In genomic region chr9:98329274-98330105, GRCm38 (mm10) we compare ENCODE assay signal across 8 mouse cellular contexts. TPM values are rescaled to one million over a fixed set of nuclear protein-coding genes. Genes with fewer than 3 reads are reported as not detected.
DNase-seq lines count a peak whose midpoint lies in the region; ATAC-seq and TF ChIP-seq lines count a peak whose summit lies in the region.

No protein-coding gene starts in this region.

- H3K27me3 ChIP-seq in heart, embryonic 11.5 days (ENCODE audit: control insufficient read depth, insufficient read depth, low read length) = no peaks in the 10 kb centered on the region
- no peaks in the 10 kb centered on the region for H3K27me3 ChIP-seq in lung, postnatal 0 days (replicated peaks; ENCODE audit: insufficient read depth, low read length)

- intact Hi-C loops in gastrocnemius, postnatal 14 days (cut with DNase I; ENCODE audit: low total_unique reads) = no loop called here

- H3K9ac ChIP-seq in heart, embryonic 11.5 days (ENCODE audit: low read depth, low read length) = no peak overlapping the region
- H3K9ac ChIP-seq in lung, postnatal 0 days (replicated peaks; ENCODE audit: low read depth) = no peak overlapping the region

- no peaks in the 10 kb centered on the region for H3K36me3 ChIP-seq in heart, embryonic 11.5 days (ENCODE audit: control insufficient read depth, insufficient read depth, low read length)
- H3K36me3 ChIP-seq in lung, postnatal 0 days (ENCODE audit: insufficient read depth, low read length) = no peaks in the 10 kb centered on the region

- peaks cover 3% of the 10 kb centered on the region for H3K4me1 ChIP-seq in heart, embryonic 11.5 days (ENCODE audit: control insufficient read depth, insufficient read depth, low read length)
- no peaks in the 10 kb centered on the region for H3K4me1 ChIP-seq in lung, postnatal 0 days (ENCODE audit: insufficient read depth, low read depth, low read length)

- no peak overlapping the region for H3K4me3 ChIP-seq in heart, embryonic 11.5 days (ENCODE audit: low read depth, low read length)
- H3K4me3 ChIP-seq in lung, postnatal 0 days (ENCODE audit: low read depth, low read length) = no peak overlapping the region

- TF ChIP-seq CTCF in lung, postnatal 0 days (IDR thresholded peaks at IDR 0.05) = no peak

- no peak overlapping the region for H3K27ac ChIP-seq in heart, embryonic 11.5 days (ENCODE audit: low read depth, low read length)
- H3K27ac ChIP-seq in lung, postnatal 0 days (ENCODE audit: low read length) = no peak overlapping the region

- no peak for ATAC-seq in heart, embryonic 11.5 days (replicated peaks; ENCODE audit: insufficient number of reproducible peaks, low FRiP score, low TSS enrichment)
- ATAC-seq in lung, postnatal 0 days = peak; percentile 67

- H3K4me2 ChIP-seq in heart, embryonic 11.5 days = no peak overlapping the region
- no peak overlapping the region for H3K4me2 ChIP-seq in lung, postnatal 0 days (replicated peaks; ENCODE audit: low read depth, low read length)

- 71% methylated on average over 20 of the region's 20 CpGs for WGBS in heart, embryonic 11.5 days (ENCODE audit: insufficient replicate concordance)
- 48% methylated on average over 20 of the region's 20 CpGs for WGBS in lung, postnatal 0 days

- TF ChIP-seq EP300 in lung, postnatal 0 days (IDR thresholded peaks at IDR 0.05) = no peak

- H3K9me3 ChIP-seq in heart, embryonic 11.5 days (replicated peaks; ENCODE audit: control insufficient read depth, low read length) = no peaks in the 10 kb centered on the region
- no peaks in the 10 kb centered on the region for H3K9me3 ChIP-seq in lung, postnatal 0 days (ENCODE audit: low read length)

- peak; percentile 97 for DNase-seq in heart, adult 11 months
- peak; percentile 77 for DNase-seq in cerebellum, adult 9-11 months
- peak; percentile 60 for DNase-seq in gastrocnemius, postnatal 14 days
- DNase-seq in kidney, postnatal 14 days = peak; percentile 87
- DNase-seq in lung, postnatal 0 days (ENCODE audit: low spot score) = peak; percentile 48
- DNase-seq in right cerebral cortex, postnatal 36 days (ENCODE audit: low spot score in 2 of 2) = peak; percentile 45 to 48
- DNase-seq in B cell, adult 2 months = no peak

RNA-seq across cellular contexts. Expression of gene Nmnat3, which starts 42.3 kb away (rescaled TPM):
- polyA plus RNA-seq in heart, embryonic 11.5 days (2014; fragmentation: Nextera tagmentation; extraction: Ambion mirVana) = 9.7 and 10.3 TPM in 2 replicates
- total RNA-seq in gastrocnemius, postnatal 14 days (2021) = 10 to 100 TPM; 11.5 to 11.7 TPM
- 4.5 and 6.4 TPM in 2 replicates for polyA plus RNA-seq in lung, postnatal 0 days (2015; fragmentation: Nextera tagmentation; extraction: Ambion mirVana)

Comparison
In these comparisons a context has a peak if more than half of its experiments do, and no peak if none do; other contexts are left out.
1. DNase-seq: peak in heart, adult 11 months (single experiment), cerebellum, adult 9-11 months (single experiment), gastrocnemius, postnatal 14 days (single experiment), kidney, postnatal 14 days (single experiment), lung, postnatal 0 days (single experiment) and right cerebral cortex, postnatal 36 days (2 of 2); none in B cell, adult 2 months (0 of 2).